Mouse (Mus musculus) left cerebral cortex, adult 2 months (tissue): ENCODE data around the gene Tmem156. TPM values are rescaled to one million over a fixed set of nuclear protein-coding genes. Genes with fewer than 3 reads are reported as not detected.

ENCODE experiments used
- DNase-seq, 2 experiments: peaks; one replicate each; pipeline ENCODE4 v3.0.0; 2021 to 2022; ENCODE audit warnings: low spot score in 2 of 2, mixed read lengths in 1 of 2; ENCODE audit errors: extremely low spot score in 1 of 2
- H3K27ac ChIP-seq: fragments of 200-600 bp; 2 replicates; pipeline ENCODE4 v1.8.1; 2022
- H3K4me3 ChIP-seq: fragments of 200-600 bp; 2 replicates; pipeline ENCODE4 v1.8.1; 2022
- CTCF ChIP-seq: fragments of 200-600 bp; IDR thresholded peaks from 2 replicates; pipeline ENCODE4 v1.8.1; 2022; ENCODE audit warnings: antibody characterized with exemption, mild to moderate bottlenecking, moderate library complexity
- intact Hi-C: fragments of 180-260 bp; cut with DNase I; formaldehyde crosslinking; loops from one replicate; pipeline ENCODE4 v1.15.1; 2025
- total RNA-seq, 2 experiments: library from RNA; stranded (reverse); gene quantifications; 2 replicates each; pipeline ENCODE4 v1.2.3; 2021

The Tmem156 gene
- total RNA-seq, 2 experiments from 2014 or later, result 0.51 to 0.63 TPM

DNA sequence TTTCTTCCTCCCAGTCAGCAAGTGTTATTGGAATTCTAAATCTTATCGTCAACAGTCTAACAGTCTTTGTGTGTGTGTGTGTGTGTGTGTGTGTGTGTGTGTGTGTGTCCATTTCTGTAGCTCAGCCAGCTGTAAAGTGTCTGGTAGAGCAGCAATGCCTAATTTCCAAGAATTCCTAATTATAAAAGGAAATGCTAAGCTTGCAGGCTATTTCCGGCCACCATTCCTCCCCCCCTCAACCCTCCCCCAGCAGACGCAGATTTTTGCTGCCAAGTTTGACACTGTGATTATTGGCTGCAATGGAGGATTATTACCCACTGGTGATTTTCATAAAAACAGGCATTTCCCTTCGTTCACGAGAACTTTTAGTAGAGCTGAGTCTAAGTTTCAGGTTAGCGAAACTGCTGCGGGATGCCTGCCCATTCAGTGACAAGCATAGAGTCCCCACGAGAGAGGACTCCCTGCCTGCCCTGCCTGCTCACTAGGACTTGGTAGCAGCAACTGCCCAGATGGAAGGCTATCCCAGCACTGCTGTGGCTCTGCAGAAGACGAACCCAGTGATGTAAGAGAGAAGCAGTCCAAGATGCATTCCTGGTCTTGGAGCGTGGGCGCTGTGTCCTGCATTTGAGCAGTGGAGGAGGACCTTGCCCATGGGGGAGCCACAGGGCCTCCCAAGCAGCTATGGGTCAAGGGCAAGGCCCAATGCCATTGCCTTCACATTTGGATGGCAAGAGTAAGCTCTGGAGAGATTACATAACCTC lies 52.9 kb downstream of the Tmem156 start:
- Histone ChIP-seq H3K4me3 (no peak overlapping the region), H3K27ac (no peak overlapping the region)
- intact Hi-C loops, result no loop called here
- DNase-seq, result no peak
- no peak for TF ChIP-seq CTCF

GRCm38 (mm10) chr5:65038305-65038704 lies 53.6 kb downstream of the Tmem156 start:
- intact Hi-C loops, result no loop called here
- no peak for TF ChIP-seq CTCF
- no peak for DNase-seq
- no peak overlapping the region for H3K4me3 ChIP-seq
- no peak overlapping the region for H3K27ac ChIP-seq

DNA sequence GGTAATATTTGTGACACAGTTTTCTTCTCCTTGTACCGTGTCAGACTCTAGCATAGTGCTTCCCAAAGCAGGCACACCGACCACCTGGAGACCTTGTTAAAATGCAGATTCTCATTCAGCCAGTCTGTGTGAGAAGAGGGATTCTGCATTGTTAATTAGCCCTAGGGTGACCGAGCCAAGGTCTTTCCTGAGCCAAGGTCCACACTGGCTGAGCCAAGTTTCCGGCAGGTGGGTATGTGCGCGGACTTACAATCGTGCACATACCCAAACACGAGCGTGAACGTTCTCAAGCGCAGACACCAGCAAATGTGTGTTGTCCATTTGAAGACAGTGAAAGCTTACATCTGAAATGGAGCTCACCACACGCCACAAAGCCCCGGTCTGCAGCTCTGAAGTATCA lies 55.3 kb downstream of the Tmem156 start:
- intact Hi-C loops, result no loop called here
- Histone ChIP-seq H3K4me3 (no peak overlapping the region), H3K27ac (no peak overlapping the region)
- peak in 1 of 2 experiments; percentile 18 for DNase-seq
- TF ChIP-seq CTCF, result no peak

GRCm38 (mm10) chr5:65028019-65028418 lies 63.9 kb downstream of the Tmem156 start:
- DNase-seq, result no peak
- no peak for TF ChIP-seq CTCF
- H3K4me3 ChIP-seq, result no peak overlapping the region
- intact Hi-C loops, result no loop called here
- no peak overlapping the region for H3K27ac ChIP-seq

- Histone ChIP-seq H3K4me3 (no peak overlapping the region), H3K27ac (no peak overlapping the region)
- DNase-seq, result peak in 1 of 2 experiments; percentile 19
- intact Hi-C loops, result no loop called here
- no peak for TF ChIP-seq CTCF
Measured at GRCm38 (mm10) chr5:65026776-65027175, 65.2 kb downstream of the Tmem156 start.

GRCm38 (mm10) chr5:65025916-65026315 lies 66.0 kb downstream of the Tmem156 start:
- Histone ChIP-seq H3K4me3 (no peak overlapping the region), H3K27ac (no peak overlapping the region)
- no peak for DNase-seq
- intact Hi-C loops, result no loop called here
- TF ChIP-seq CTCF, result no peak

DNA sequence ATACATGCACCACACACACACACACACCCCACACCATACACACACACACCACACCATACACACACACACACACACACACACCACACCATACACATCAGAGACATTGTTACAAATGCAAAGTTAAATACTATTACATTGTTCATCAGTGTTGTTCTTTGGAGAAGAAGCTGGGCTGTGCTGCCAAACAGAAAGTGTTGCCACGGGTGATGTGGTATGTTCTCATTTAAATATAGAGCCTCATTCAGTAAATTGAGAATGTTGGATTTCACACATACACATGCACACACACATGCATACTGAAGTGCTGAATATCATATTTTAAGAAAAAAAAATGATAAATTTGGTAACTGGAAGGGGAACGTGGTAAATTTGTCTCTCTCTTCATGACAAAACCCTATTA lies 67.3 kb downstream of the Tmem156 start:
- DNase-seq, result no peak
- Histone ChIP-seq H3K4me3 (no peak overlapping the region), H3K27ac (no peak overlapping the region)
- intact Hi-C loops, result no loop called here
- no peak for TF ChIP-seq CTCF

- no peak for TF ChIP-seq CTCF
- intact Hi-C loops, result no loop called here
- Histone ChIP-seq H3K4me3 (no peak overlapping the region), H3K27ac (peak overlapping the region; percentile 59)
- DNase-seq, result peak; percentile 23 to 25
Measured at GRCm38 (mm10) chr5:65022006-65022405, 69.9 kb downstream of the Tmem156 start.

GRCm38 (mm10) chr5:65019823-65020222 lies 72.1 kb downstream of the Tmem156 start:
- TF ChIP-seq CTCF, result peak; percentile 31
- Histone ChIP-seq H3K27ac (no peak overlapping the region), H3K4me3 (no peak overlapping the region)
- DNase-seq, result no peak
- intact Hi-C loops, result no loop called here

DNA sequence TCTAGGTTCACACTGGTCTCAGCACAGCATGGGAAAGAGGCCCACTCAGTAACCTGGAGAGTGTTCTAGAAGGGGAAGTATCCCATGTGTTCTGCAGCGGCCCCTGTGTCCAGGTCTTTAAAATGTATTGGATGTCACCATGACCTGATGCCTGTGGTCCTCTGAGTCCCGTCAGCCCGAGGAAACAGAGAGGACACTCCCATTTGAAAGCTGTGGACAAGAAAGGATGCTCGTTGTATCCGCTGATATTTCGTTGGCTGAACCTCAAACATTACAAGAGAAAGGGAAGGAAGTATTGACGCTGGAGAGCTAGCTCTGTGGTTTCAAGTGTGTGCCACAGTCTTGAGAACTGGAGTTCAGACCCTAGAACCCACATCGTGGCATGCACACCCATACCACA lies 72.8 kb downstream of the Tmem156 start:
- intact Hi-C loops, result no loop called here
- Histone ChIP-seq H3K4me3 (no peak overlapping the region), H3K27ac (no peak overlapping the region)
- TF ChIP-seq CTCF, result no peak
- DNase-seq, result no peak

GRCm38 (mm10) chr5:65015508-65015907 lies 76.4 kb downstream of the Tmem156 start:
- Histone ChIP-seq H3K27ac (no peak overlapping the region), H3K4me3 (no peak overlapping the region)
- DNase-seq, result no peak
- intact Hi-C loops, result no loop called here
- TF ChIP-seq CTCF, result no peak

- no peak for TF ChIP-seq CTCF
- intact Hi-C loops, result no loop called here
Measured at GRCm38 (mm10) chr5:65011901-65012573, 79.9 kb downstream of the Tmem156 start.

DNA sequence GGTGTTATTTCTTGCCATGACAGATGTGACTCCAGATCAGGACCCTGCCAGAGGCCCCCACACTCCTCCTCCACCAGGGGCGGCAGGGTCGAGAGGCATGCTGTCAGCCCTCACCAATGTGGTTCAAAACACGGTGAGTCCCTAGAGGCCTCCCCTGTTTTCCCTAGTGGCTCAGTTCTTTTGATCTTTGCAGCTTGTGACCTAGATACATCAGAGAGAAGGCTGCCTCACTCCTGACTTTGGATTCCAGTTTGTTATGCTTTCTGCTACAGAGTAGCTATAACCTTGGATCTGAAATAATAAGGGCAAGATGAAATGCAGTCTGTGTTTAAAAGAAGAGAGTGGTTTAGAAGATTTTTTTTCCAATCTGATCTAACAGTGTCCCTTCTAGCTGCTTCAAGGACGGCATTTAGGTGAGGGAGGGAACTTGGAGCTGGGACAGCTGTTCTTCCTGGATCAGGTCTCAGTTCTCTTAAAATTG lies 85.9 kb downstream of the Tmem156 start:
- no peak; the same call in 1 of the 2 replicates for TF ChIP-seq CTCF
- intact Hi-C loops, result loop anchor here (2.0 kb wide), 1 partner anchor 125 kb away; no protein-coding TSS in a partner anchor
- Histone ChIP-seq H3K4me3 (no peak overlapping the region), H3K27ac (peak overlapping the region; percentile 48; the same call in 1 of the 2 replicates)
- peak in 1 of 2 experiments; percentile 18 for DNase-seq

More at GRCm38 (mm10) chr5:65011901-65012573, 79.9 kb downstream of the Tmem156 start:
- H3K27ac ChIP-seq, result no peak overlapping the region
- no peak overlapping the region for H3K4me3 ChIP-seq
- no peak for DNase-seq
